Comparison of ENCODE assay signal across 11 mouse cellular contexts in genomic region chr4:107278188-107278707, GRCm38 (mm10). TPM values are rescaled to one million over a fixed set of nuclear protein-coding genes. Genes with fewer than 3 reads are reported as not detected.
A peak's percentile ranks its signal among the peaks of the same experiment; 100 is the strongest.
DNase-seq lines count a peak whose midpoint lies in the region; ATAC-seq and TF ChIP-seq lines count a peak whose summit lies in the region.
"Had no signal": no experiment of that assay in that cellular context is flagged by ENCODE, and none has a peak within 500 bp of the region (broad histone marks: within the 10 kb centered on the region; RNA-seq: fewer than 3 reads in every experiment).

No protein-coding gene starts in this region.

- no peak for DNase-seq in layer of hippocampus, adult 2 months (ENCODE audit: low spot score in 2 of 2)
- no peak for DNase-seq in layer of hippocampus, postnatal 25 days (ENCODE audit: extremely low spot score in 1 of 2, low spot score in 1 of 2)
- DNase-seq in brain, embryonic 18.5 days (ENCODE audit: low read depth, low spot score): peak; percentile 2
- peak; percentile 5 for DNase-seq in hindbrain, embryonic 10.5 days (ENCODE audit: low spot score)
- peak; percentile 64 for DNase-seq in midbrain, postnatal 0 days (ENCODE audit: low spot score)
- no peak for DNase-seq in kidney, postnatal 14 days
- DNase-seq in left cerebral cortex, adult 9 months (ENCODE audit: low spot score in 2 of 2): no peak
- DNase-seq: adrenal gland, postnatal 10 days; kidney, postnatal 10 days had no signal

- peaks cover 16% of the 10 kb centered on the region for H3K4me1 ChIP-seq in hindbrain, embryonic 10.5 days (replicated peaks)
- H3K4me1 ChIP-seq in midbrain, postnatal 0 days (ENCODE audit: insufficient read depth, low read length): peaks cover 4% of the 10 kb centered on the region; the same call in 1 of the 2 replicates

- TF ChIP-seq CTCF in layer of hippocampus, adult 2 months (conservative IDR thresholded peaks at IDR 0.05): no peak
- no peak for TF ChIP-seq CTCF in midbrain, postnatal 0 days (IDR thresholded peaks at IDR 0.05)

- no peak overlapping the region for H3K9ac ChIP-seq in midbrain, postnatal 0 days (replicated peaks; ENCODE audit: low read length, poor library complexity, severe bottlenecking)
- H3K9ac ChIP-seq: limb, embryonic 12.5 days had no signal

- H3K9me3 ChIP-seq in hindbrain, embryonic 10.5 days: no peaks in the 10 kb centered on the region
- no peaks in the 10 kb centered on the region for H3K9me3 ChIP-seq in midbrain, postnatal 0 days (ENCODE audit: low read length)
- H3K9me3 ChIP-seq: limb, embryonic 12.5 days had no signal

- ATAC-seq in midbrain, postnatal 0 days (ENCODE audit: low FRiP score): no peak

- no peak overlapping the region for H3K4me2 ChIP-seq in midbrain, postnatal 0 days (ENCODE audit: low read depth, low read length, poor library complexity, severe bottlenecking)
- H3K4me2 ChIP-seq: limb, embryonic 12.5 days had no signal

- H3K36me3 ChIP-seq in hindbrain, embryonic 10.5 days: peaks cover 22% of the 10 kb centered on the region; the same call in 1 of the 2 replicates
- H3K36me3 ChIP-seq in midbrain, postnatal 0 days (ENCODE audit: insufficient read depth, low read length): peaks cover 12% of the 10 kb centered on the region; the same call in 1 of the 2 replicates

- H3K27me3 ChIP-seq in hindbrain, embryonic 10.5 days (ENCODE audit: insufficient read depth, poor library complexity, severe bottlenecking): no peaks in the 10 kb centered on the region
- no peaks in the 10 kb centered on the region for H3K27me3 ChIP-seq in midbrain, postnatal 0 days (ENCODE audit: insufficient read depth, low read length)
- H3K27me3 ChIP-seq: limb, embryonic 12.5 days had no signal

- peak overlapping the region; percentile 28; the same call in 1 of the 2 replicates for H3K27ac ChIP-seq in layer of hippocampus, adult 2 months
- H3K27ac ChIP-seq in hindbrain, embryonic 10.5 days: no peak overlapping the region
- peak overlapping the region; percentile 21; the same call in 1 of the 2 replicates for H3K27ac ChIP-seq in midbrain, postnatal 0 days (ENCODE audit: low read depth, low read length)
- H3K27ac ChIP-seq: limb, embryonic 12.5 days had no signal

- WGBS in hindbrain, embryonic 10.5 days: 16% methylated on average over 8 of the region's 8 CpGs
- 9% methylated on average over 8 of the region's 8 CpGs for WGBS in midbrain, postnatal 0 days

- no peak overlapping the region for H3K4me3 ChIP-seq in layer of hippocampus, adult 2 months
- H3K4me3 ChIP-seq in hindbrain, embryonic 10.5 days: no peak overlapping the region
- no peak overlapping the region for H3K4me3 ChIP-seq in midbrain, postnatal 0 days (ENCODE audit: low read depth, low read length)
- H3K4me3 ChIP-seq: limb, embryonic 12.5 days had no signal

RNA-seq across cellular contexts. Expression of gene Hspb11, which starts 24.9 kb away (rescaled TPM):
- total RNA-seq in layer of hippocampus, adult 2 months (2021): 10 to 100 TPM; 22.9 to 26.0 TPM
- total RNA-seq in layer of hippocampus, postnatal 25 days (2021): 10 to 100 TPM; 24.0 to 25.9 TPM
- polyA plus RNA-seq in hindbrain, embryonic 10.5 days (2016; fragmentation: Nextera tagmentation; extraction: Ambion mirVana): 24.5 and 36.3 TPM in 2 replicates
- total RNA-seq in midbrain, postnatal 0 days (2014; rRNA removed): 10.6 and 12.8 TPM in 2 replicates
- 29.7 and 33.2 TPM in 2 replicates for polyA plus RNA-seq in midbrain, postnatal 0 days (2015; fragmentation: Nextera tagmentation; extraction: Ambion mirVana)

RNA-seq across cellular contexts. Expression of gene Lrrc42, which starts 24.9 kb away (rescaled TPM):
- total RNA-seq in layer of hippocampus, adult 2 months (2021): 10 to 100 TPM; 31.7 to 33.4 TPM
- total RNA-seq in layer of hippocampus, postnatal 25 days (2021): 10 to 100 TPM; 33.2 to 40.4 TPM
- polyA plus RNA-seq in hindbrain, embryonic 10.5 days (2016; fragmentation: Nextera tagmentation; extraction: Ambion mirVana): 76.5 and 83.5 TPM in 2 replicates
- total RNA-seq in midbrain, postnatal 0 days (2014; rRNA removed): 15.0 and 16.3 TPM in 2 replicates
- polyA plus RNA-seq in midbrain, postnatal 0 days (2015; fragmentation: Nextera tagmentation; extraction: Ambion mirVana): 35.5 and 36.3 TPM in 2 replicates

RNA-seq across cellular contexts. Expression of gene Dio1, which starts 28.7 kb away (rescaled TPM):
- not detected for total RNA-seq in layer of hippocampus, adult 2 months (2021)
- total RNA-seq in layer of hippocampus, postnatal 25 days (2021): not detected
- polyA plus RNA-seq in hindbrain, embryonic 10.5 days (2016; fragmentation: Nextera tagmentation; extraction: Ambion mirVana): not detected in 2 replicates
- total RNA-seq in midbrain, postnatal 0 days (2014; rRNA removed): not detected in 2 replicates
- polyA plus RNA-seq in midbrain, postnatal 0 days (2015; fragmentation: Nextera tagmentation; extraction: Ambion mirVana): not detected in 2 replicates
- total RNA-seq: MEL had no signal
- polyA plus RNA-seq: limb, embryonic 12.5 days had no signal

RNA-seq across cellular contexts. Expression of gene Yipf1, which starts 35.9 kb away (rescaled TPM):
- total RNA-seq in layer of hippocampus, adult 2 months (2021): 10 to 100 TPM; 49.4 to 51.2 TPM
- total RNA-seq in layer of hippocampus, postnatal 25 days (2021): 10 to 100 TPM; 52.4 to 55.0 TPM
- polyA plus RNA-seq in hindbrain, embryonic 10.5 days (2016; fragmentation: Nextera tagmentation; extraction: Ambion mirVana): 42.0 and 48.2 TPM in 2 replicates
- total RNA-seq in midbrain, postnatal 0 days (2014; rRNA removed): 53.3 and 58.5 TPM in 2 replicates
- 58.9 and 60.8 TPM in 2 replicates for polyA plus RNA-seq in midbrain, postnatal 0 days (2015; fragmentation: Nextera tagmentation; extraction: Ambion mirVana)

Comparison
In these comparisons a context has a peak if more than half of its experiments do, and no peak if none do; other contexts are left out.
1. DNase-seq: peak in brain, embryonic 18.5 days (single experiment), hindbrain, embryonic 10.5 days (single experiment) and midbrain, postnatal 0 days (single experiment); none in layer of hippocampus, adult 2 months (0 of 2), layer of hippocampus, postnatal 25 days (0 of 2), kidney, postnatal 14 days (single experiment) and left cerebral cortex, adult 9 months (0 of 2).